Mouse (Mus musculus): ENCODE results near the gene C1ql1. TPM values are rescaled to one million over a fixed set of nuclear protein-coding genes. Genes with fewer than 3 reads are reported as not detected.
A peak's percentile ranks its signal among the peaks of the same experiment; 100 is the strongest.

Gene C1ql1
- polyA plus RNA-seq, 1 experiment: 0.36 TPM

GRCm38 (mm10) chr11:102901199-102901598 lies 45.3 kb downstream of the C1ql1 start:
- no peak for DNase-seq (ENCODE audit: low read depth)

DNA sequence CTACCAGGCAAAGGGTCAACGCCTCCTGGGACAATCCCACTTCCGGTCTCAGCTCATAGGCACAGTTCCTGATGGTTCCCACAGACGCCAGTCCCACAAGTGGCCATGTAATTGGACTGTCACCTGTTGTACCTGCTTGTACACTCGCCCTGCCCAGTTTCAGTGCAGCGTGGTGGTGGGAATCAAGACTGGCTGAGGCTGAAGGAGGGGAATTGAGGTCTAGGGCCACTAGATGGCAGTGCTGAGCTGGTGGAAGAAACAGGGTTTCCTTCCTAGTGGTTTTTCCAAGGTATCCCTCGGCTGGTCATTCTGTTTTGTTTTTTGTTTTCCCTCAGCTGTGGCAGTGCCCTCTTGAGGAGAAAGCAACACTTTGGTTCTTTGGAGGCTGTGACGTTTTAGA lies 45.7 kb downstream of the C1ql1 start, which contains the start of gene Gfap:
Gene Gfap, minus strand, starts transcription at position 150 of the 400 bp plus-strand sequence.
- no peak for DNase-seq (ENCODE audit: low read depth)

- DNase-seq (ENCODE audit: low read depth): no peak
Observed at GRCm38 (mm10) chr11:102898408-102898807, 48.1 kb downstream of the C1ql1 start.

GRCm38 (mm10) chr11:102896641-102897040 lies 49.8 kb downstream of the C1ql1 start:
- no peak for DNase-seq (ENCODE audit: low read depth)

DNA sequence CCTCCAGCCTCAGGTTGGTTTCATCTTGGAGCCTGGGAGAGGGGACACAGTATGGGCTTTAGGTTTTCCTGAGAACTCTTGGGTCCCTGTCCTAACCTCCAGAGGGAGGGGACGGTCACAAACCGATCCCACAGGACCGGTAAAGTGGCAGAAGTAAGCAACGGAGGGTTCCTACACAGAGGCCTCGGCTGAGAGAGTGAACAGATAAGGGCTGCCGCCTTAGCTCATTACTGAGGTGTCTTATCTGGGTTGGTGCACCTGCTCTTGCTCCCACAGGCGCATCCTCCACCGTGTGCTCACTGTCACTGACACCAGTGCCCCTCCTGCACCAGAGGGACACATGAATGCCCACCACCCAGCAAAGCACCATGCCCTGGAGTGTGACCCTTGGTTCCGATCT lies 50.7 kb downstream of the C1ql1 start:
- DNase-seq (ENCODE audit: low read depth): no peak

DNA sequence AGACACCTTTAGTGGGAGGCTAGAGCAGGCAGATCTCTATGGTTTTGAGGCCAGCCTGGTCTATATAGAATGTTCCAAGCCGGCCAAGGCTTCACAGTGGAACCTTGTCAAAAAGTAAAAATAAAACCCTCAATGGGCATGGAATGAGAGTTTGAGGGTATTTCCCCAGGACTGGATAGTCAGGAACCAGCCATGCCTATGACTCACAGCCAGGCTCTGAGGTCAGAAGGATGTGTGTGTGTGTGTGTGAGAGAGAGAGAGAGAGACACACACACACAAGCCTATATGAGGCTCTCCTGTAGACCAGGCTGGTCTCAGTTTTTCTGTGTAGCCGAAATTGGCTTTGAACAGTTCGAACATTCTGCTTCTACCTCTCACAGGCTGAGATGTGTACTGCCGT lies 51.8 kb downstream of the C1ql1 start:
- DNase-seq (ENCODE audit: low read depth): no peak

- DNase-seq (ENCODE audit: low read depth): peak; percentile 33
Observed at GRCm38 (mm10) chr11:102893015-102893651, 53.4 kb downstream of the C1ql1 start.

- no peak for DNase-seq (ENCODE audit: low read depth)
Observed at GRCm38 (mm10) chr11:102890096-102890495, 56.4 kb downstream of the C1ql1 start.

Other genes with a start within 250 kb of the C1ql1 start
- gene Ccdc43, start 248.9 kb downstream of the C1ql1 start, polyA plus RNA-seq (2012; rRNA removed): 6.8 and 7.0 TPM in 2 replicates
- 3.9 and 4.1 TPM in 2 replicates for gene Adam11, start 185.2 kb downstream of the C1ql1 start, polyA plus RNA-seq (2012; rRNA removed)
- gene Gjc1, start 127.0 kb downstream of the C1ql1 start, polyA plus RNA-seq (2012; rRNA removed): 13.6 and 14.7 TPM in 2 replicates
- gene Higd1b, start 110.8 kb downstream of the C1ql1 start, polyA plus RNA-seq (2012; rRNA removed): 8.6 and 9.9 TPM in 2 replicates
- gene Eftud2, start 65.7 kb downstream of the C1ql1 start, polyA plus RNA-seq (2012; rRNA removed): 74.1 and 82.2 TPM in 2 replicates
- 0.71 and 0.73 TPM in 2 replicates for gene Ccdc103, start 65.5 kb downstream of the C1ql1 start, polyA plus RNA-seq (2012; rRNA removed)
- 0.08 and 0.16 TPM in 2 replicates for gene Fam187a, start 61.5 kb downstream of the C1ql1 start, polyA plus RNA-seq (2012; rRNA removed)
- gene Gfap, start 45.8 kb downstream of the C1ql1 start, polyA plus RNA-seq (2012; rRNA removed): 0.32 and 0.37 TPM in 2 replicates
- gene Kif18b, start 21.6 kb downstream of the C1ql1 start, polyA plus RNA-seq (2012; rRNA removed): 1.2 TPM in 2 replicates
- 43.3 and 60.0 TPM in 2 replicates for gene Nmt1, start 81.5 kb upstream of the C1ql1 start, polyA plus RNA-seq (2012; rRNA removed)
- gene Dcakd, start 81.6 kb upstream of the C1ql1 start, polyA plus RNA-seq (2012; rRNA removed): 58.6 and 61.1 TPM in 2 replicates
- 25.5 and 30.4 TPM in 2 replicates for gene Plcd3, start 155.0 kb upstream of the C1ql1 start, polyA plus RNA-seq (2012; rRNA removed)
- 92.7 and 113 TPM in 2 replicates for gene Acbd4, start 155.0 kb upstream of the C1ql1 start, polyA plus RNA-seq (2012; rRNA removed)
- 16.3 and 21.3 TPM in 2 replicates for gene Hexim1, start 169.5 kb upstream of the C1ql1 start, polyA plus RNA-seq (2012; rRNA removed)
- 6.9 and 7.8 TPM in 2 replicates for gene Hexim2, start 185.7 kb upstream of the C1ql1 start, polyA plus RNA-seq (2012; rRNA removed)
- 6.7 and 10.1 TPM in 2 replicates for gene Fmnl1, start 224.4 kb upstream of the C1ql1 start, polyA plus RNA-seq (2012; rRNA removed)